Mouse (Mus musculus): ENCODE results near the gene Lrrc47. TPM values are rescaled to one million over a fixed set of nuclear protein-coding genes. Genes with fewer than 3 reads are reported as not detected.

Lrrc47 gene
- 24.9 and 28.1 TPM in 2 replicates for total RNA-seq (2014; rRNA removed)
- polyA plus RNA-seq (2015; fragmentation: Nextera tagmentation; extraction: Ambion mirVana): 15.8 and 22.6 TPM in 2 replicates

DNA sequence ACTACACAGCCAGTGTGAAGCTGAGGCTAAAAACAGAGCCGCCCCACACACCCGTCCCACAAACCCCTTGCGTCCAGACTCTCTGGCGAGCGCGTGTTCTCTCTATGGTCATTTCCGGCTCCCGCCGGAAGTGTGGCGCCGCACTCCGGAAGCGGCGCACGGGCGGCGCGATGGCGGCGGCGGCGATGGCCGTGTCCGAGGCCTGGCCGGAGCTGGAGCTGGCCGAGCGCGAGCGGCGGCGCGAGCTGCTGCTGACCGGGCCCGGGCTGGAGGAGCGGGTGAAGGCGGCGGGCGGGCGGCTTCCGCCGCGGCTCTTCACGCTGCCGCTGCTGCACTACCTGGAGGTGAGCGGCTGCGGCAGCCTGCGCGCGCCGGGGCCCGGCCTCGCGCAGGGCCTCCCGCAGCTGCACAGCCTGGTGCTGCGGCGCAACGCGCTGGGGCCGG is at the start of gene Lrrc47:
Gene Lrrc47, plus strand, starts transcription at position 86 of the 444 bp plus-strand sequence.
- 0% methylated on average over 38 of the region's 59 CpGs for WGBS
- Histone ChIP-seq H3K36me3 (ENCODE audit: insufficient read depth, low read length) (peaks cover 18% of the 10 kb centered on the region), H3K4me3 (ENCODE audit: low read depth, low read length) (peak within 1 kb of the TSS; percentile 98), H3K4me1 (ENCODE audit: insufficient read depth, low read length) (peaks cover 13% of the 10 kb centered on the region), H3K9me3 (ENCODE audit: low read length) (no peaks in the 10 kb centered on the region), H3K4me2 (ENCODE audit: low read depth, low read length, poor library complexity, severe bottlenecking) (peak within 1 kb of the TSS; percentile 88), H3K9ac (replicated peaks; ENCODE audit: low read length, poor library complexity, severe bottlenecking) (peak within 1 kb of the TSS; percentile 96), H3K27me3 (ENCODE audit: insufficient read depth, low read length) (no peaks in the 10 kb centered on the region), H3K27ac (ENCODE audit: low read depth, low read length) (peak within 1 kb of the TSS; percentile 74)
- TF ChIP-seq CTCF (IDR thresholded peaks at IDR 0.05): 0 out of 2 replicates have a peak, but pooled peaks have one; percentile 6
- peak; percentile 91 for DNase-seq (ENCODE audit: low spot score)
- peak; percentile 90 for ATAC-seq (ENCODE audit: low FRiP score)

DNA sequence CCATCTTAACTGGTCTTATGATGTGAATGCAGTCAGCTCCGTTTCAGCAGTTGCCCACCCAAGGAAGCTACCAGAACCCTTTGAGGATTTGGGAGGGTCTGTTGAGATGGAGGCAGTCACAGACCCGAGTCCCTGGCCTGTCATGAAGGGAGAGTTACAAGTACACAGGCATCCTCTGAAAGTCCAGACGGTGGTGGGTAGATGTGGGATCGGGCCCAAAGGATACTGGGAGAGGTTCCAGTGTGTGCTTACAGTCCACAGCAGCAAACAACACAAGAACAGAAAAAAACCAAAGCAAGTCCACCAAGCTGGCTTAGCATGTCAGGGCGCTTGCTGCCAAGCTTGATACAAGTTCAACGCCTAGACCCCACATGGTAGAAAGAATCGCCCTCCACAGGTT is 48.9 kb upstream of the Lrrc47 start:
- Histone ChIP-seq H3K27me3 (ENCODE audit: insufficient read depth, low read length) (no peaks in the 10 kb centered on the region), H3K4me3 (ENCODE audit: low read depth, low read length) (no peak overlapping the region), H3K9ac (replicated peaks; ENCODE audit: low read length, poor library complexity, severe bottlenecking) (no peak overlapping the region), H3K4me1 (ENCODE audit: insufficient read depth, low read length) (peaks cover 4% of the 10 kb centered on the region; the same call in 1 of the 2 replicates), H3K9me3 (ENCODE audit: low read length) (no peaks in the 10 kb centered on the region), H3K27ac (ENCODE audit: low read depth, low read length) (no peak overlapping the region), H3K36me3 (ENCODE audit: insufficient read depth, low read length) (peaks cover 57% of the 10 kb centered on the region), H3K4me2 (ENCODE audit: low read depth, low read length, poor library complexity, severe bottlenecking) (no peak overlapping the region)
- DNase-seq (ENCODE audit: low spot score) (no peak), ATAC-seq (ENCODE audit: low FRiP score) (no peak)
- TF ChIP-seq CTCF (IDR thresholded peaks at IDR 0.05): no peak
- 83% methylated on average over 7 of the region's 7 CpGs for WGBS

DNA sequence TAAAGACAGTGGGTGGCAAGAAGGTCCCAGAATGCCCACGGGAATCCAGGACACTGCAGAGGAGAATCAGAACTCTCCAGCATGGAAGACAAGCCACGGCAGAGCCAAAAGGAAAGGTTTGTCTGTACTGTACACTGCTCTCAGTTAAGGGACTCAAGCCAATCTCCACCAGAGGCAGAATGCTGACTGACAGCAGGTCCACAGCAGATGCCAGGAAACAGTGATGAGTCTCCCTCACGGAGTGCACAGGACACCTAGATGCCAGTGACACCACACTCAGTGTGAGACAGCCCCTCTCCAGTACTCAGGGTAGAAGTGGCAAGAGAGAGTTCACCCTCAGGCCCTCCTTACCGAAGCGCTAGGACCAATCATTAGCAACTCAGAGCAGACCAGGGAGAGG is 44.9 kb upstream of the Lrrc47 start:
- Histone ChIP-seq H3K27ac (ENCODE audit: low read depth, low read length) (no peak overlapping the region), H3K27me3 (ENCODE audit: insufficient read depth, low read length) (no peaks in the 10 kb centered on the region), H3K9me3 (ENCODE audit: low read length) (no peaks in the 10 kb centered on the region), H3K9ac (replicated peaks; ENCODE audit: low read length, poor library complexity, severe bottlenecking) (no peak overlapping the region), H3K36me3 (ENCODE audit: insufficient read depth, low read length) (peaks cover 69% of the 10 kb centered on the region), H3K4me2 (ENCODE audit: low read depth, low read length, poor library complexity, severe bottlenecking) (no peak overlapping the region), H3K4me3 (ENCODE audit: low read depth, low read length) (no peak overlapping the region), H3K4me1 (ENCODE audit: insufficient read depth, low read length) (no peaks in the 10 kb centered on the region)
- ATAC-seq (ENCODE audit: low FRiP score) (no peak), DNase-seq (ENCODE audit: low spot score) (no peak)
- no peak for TF ChIP-seq CTCF (IDR thresholded peaks at IDR 0.05)
- WGBS: 91% methylated on average over 5 of the region's 5 CpGs

DNA sequence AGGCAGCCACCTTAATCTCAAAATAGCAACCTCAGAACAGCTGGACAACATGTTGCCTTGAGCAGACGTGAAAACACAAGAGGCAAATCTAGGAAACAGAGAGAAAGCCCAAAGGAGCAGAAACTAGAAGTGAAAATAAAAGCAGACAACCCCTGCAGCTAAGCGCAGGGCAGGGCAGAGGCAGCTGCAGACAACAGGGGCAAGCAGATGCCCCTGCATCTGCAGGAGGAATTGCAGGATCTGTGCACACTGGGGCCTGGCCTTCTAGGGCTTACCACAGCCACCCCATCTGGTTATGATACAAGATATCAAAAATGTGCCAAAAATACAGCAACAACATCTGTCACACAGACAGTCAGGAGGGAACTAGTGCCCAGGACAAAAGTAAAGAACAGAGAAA is 44.0 kb upstream of the Lrrc47 start:
- H3K4me1 ChIP-seq (ENCODE audit: insufficient read depth, low read length): no peaks in the 10 kb centered on the region
- no peak overlapping the region for H3K9ac ChIP-seq (replicated peaks; ENCODE audit: low read length, poor library complexity, severe bottlenecking)
- WGBS: 82% methylated on average over 2 of the region's 2 CpGs
- H3K4me2 ChIP-seq (ENCODE audit: low read depth, low read length, poor library complexity, severe bottlenecking): no peak overlapping the region
- no peak overlapping the region for H3K4me3 ChIP-seq (ENCODE audit: low read depth, low read length)
- no peaks in the 10 kb centered on the region for H3K9me3 ChIP-seq (ENCODE audit: low read length)
- H3K27ac ChIP-seq (ENCODE audit: low read depth, low read length): no peak overlapping the region
- no peak for DNase-seq (ENCODE audit: low spot score)
- TF ChIP-seq CTCF (IDR thresholded peaks at IDR 0.05): no peak
- no peaks in the 10 kb centered on the region for H3K27me3 ChIP-seq (ENCODE audit: insufficient read depth, low read length)
- H3K36me3 ChIP-seq (ENCODE audit: insufficient read depth, low read length): peaks cover 61% of the 10 kb centered on the region
- ATAC-seq (ENCODE audit: low FRiP score): no peak

DNA sequence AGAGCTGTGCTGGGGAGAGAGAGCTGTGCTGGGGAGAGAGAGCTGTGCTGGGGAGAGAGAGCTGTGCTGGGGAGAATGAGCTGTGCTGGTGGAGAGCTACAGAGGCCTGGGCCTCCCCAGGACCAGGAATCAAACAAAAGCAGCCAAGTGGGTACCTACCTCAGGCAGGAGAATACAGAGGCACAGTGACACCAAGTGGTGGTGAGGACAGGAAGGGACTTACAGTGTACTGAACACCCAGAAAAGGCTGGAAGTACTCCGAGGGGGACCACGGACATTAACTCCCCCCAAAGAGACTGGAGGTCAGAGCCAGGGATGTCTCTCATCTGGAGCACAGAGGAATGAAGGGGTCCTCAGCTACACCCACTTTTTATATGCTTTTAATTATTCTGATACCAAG is 43.5 kb upstream of the Lrrc47 start:
- H3K9me3 ChIP-seq (ENCODE audit: low read length): no peaks in the 10 kb centered on the region
- no peak overlapping the region for H3K9ac ChIP-seq (replicated peaks; ENCODE audit: low read length, poor library complexity, severe bottlenecking)
- peak; percentile 49 for TF ChIP-seq CTCF (IDR thresholded peaks at IDR 0.05)
- H3K4me3 ChIP-seq (ENCODE audit: low read depth, low read length): no peak overlapping the region
- no peak overlapping the region for H3K27ac ChIP-seq (ENCODE audit: low read depth, low read length)
- no peaks in the 10 kb centered on the region for H3K27me3 ChIP-seq (ENCODE audit: insufficient read depth, low read length)
- WGBS: 91% methylated on average over 2 of the region's 2 CpGs
- H3K4me1 ChIP-seq (ENCODE audit: insufficient read depth, low read length): no peaks in the 10 kb centered on the region
- ATAC-seq (ENCODE audit: low FRiP score) (no peak), DNase-seq (ENCODE audit: low spot score) (no peak)
- no peak overlapping the region for H3K4me2 ChIP-seq (ENCODE audit: low read depth, low read length, poor library complexity, severe bottlenecking)
- peaks cover 58% of the 10 kb centered on the region for H3K36me3 ChIP-seq (ENCODE audit: insufficient read depth, low read length)

DNA sequence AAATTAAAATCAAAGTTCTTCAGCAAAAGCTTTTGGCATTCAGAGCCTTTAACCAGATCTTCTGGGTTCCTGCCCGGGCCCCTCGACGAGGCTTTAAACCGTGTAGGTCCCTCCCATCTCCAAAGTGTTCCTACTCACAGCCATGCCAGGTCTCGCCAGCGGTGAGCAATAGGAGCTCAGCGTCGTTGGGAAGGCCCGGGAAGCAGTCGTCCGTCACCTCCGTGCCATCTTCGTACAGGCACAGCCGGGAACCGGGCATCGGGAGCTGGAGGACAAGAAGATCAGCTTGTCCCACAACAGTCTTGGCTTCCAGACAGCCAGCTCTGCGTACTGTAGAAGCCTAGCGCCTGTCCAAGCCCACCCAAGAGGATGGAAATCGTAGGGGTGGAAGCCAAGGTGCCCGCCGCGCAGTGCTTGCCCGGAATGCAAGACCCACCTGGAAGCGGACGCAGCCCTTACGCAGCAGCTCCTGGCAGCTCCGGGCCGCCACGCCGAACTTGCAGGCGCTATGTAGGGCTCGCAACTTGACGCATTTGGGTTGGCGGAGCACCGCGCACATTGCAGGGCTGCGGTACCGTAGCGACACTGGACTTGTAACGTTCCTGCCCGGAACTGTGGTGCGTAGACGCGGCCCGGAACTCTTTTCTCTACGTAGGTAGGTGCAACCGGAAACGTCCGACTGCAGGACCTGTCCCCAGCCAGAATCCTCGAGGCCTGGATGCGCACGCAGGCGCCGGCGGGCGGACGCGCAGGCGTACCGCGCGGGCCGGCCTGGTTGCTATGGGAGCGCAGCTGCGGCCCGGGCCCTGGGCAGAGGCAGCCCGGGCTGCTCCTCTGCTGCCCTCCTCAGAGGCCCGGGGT is 36.9 kb upstream of the Lrrc47 start, which contains the start of the genes Dffb and Cep104:
Gene Dffb, minus strand, starts transcription at position 696 of the 861 bp plus-strand sequence.
Gene Cep104, plus strand, starts transcription at position 764 of the 861 bp plus-strand sequence.
- Histone ChIP-seq H3K4me1 (ENCODE audit: insufficient read depth, low read length) (peaks cover 9% of the 10 kb centered on the region; the same call in 1 of the 2 replicates), H3K4me3 (ENCODE audit: low read depth, low read length) (peak within 1 kb of the TSS; percentile 96), H3K27me3 (ENCODE audit: insufficient read depth, low read length) (no peaks in the 10 kb centered on the region), H3K4me2 (ENCODE audit: low read depth, low read length, poor library complexity, severe bottlenecking) (peak within 1 kb of the TSS; percentile 88), H3K9me3 (ENCODE audit: low read length) (no peaks in the 10 kb centered on the region), H3K27ac (ENCODE audit: low read depth, low read length) (peak within 1 kb of the TSS; percentile 70), H3K36me3 (ENCODE audit: insufficient read depth, low read length) (peaks cover 27% of the 10 kb centered on the region), H3K9ac (replicated peaks; ENCODE audit: low read length, poor library complexity, severe bottlenecking) (peak within 1 kb of the TSS; percentile 79)
- DNase-seq (ENCODE audit: low spot score): peak; percentile 95
- under 1% methylated on average over 68 of the region's 68 CpGs for WGBS
- ATAC-seq (ENCODE audit: low FRiP score): peak; percentile 96
- no peak for TF ChIP-seq CTCF (IDR thresholded peaks at IDR 0.05)
